Mouse (Mus musculus): ENCODE data around the gene Zyg11a. TPM values are rescaled to one million over a fixed set of nuclear protein-coding genes. Genes with fewer than 3 reads are reported as not detected.

Zyg11a gene
- not detected for polyA plus RNA-seq (2017; shearing (Covaris generic))

GRCm38 (mm10) chr4:108217332-108218179 lies at the start of gene Zyg11a:
Gene Zyg11a (minus strand): TSS chr4:108218048.

GRCm38 (mm10) chr4:108165152-108165895 lies 52.5 kb downstream of the Zyg11a start, which contains the start of gene Echdc2:
Gene Echdc2 (plus strand): TSS chr4:108165437.

DNA sequence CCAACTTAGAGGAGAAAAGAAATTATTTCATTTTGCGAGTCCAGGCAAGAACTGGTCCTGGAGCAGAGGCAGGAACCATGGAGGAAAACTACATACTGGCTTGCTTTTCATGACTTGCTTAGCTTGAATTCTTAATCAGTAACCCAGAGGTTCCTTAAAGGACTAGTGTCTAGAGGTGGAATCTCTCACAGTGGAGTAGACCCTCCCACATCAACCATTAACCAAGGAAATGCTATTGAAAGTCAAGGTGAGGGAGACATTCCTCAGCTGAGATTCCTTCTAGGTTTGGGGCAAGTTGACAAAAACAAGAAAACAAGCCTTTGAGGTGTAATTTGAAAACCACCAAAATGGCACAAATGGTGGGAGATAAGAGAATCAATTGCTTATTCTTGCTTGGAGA lies 73.0 kb downstream of the Zyg11a start, which contains the start of gene Scp2:
Gene Scp2 (minus strand): TSS at position 119 of the 400 bp plus-strand sequence.

Other genes starting within 250 kb of the Zyg11a start
- not detected for gene Slc1a7, start 249.7 kb downstream of the Zyg11a start, polyA plus RNA-seq (2017; shearing (Covaris generic))
- not detected for gene Podn, start 121.6 kb downstream of the Zyg11a start, polyA plus RNA-seq (2017; shearing (Covaris generic))
- 321 TPM for gene Scp2, start 73.0 kb downstream of the Zyg11a start, polyA plus RNA-seq (2017; shearing (Covaris generic))
- 4.4 TPM for gene Echdc2, start 52.6 kb downstream of the Zyg11a start, polyA plus RNA-seq (2017; shearing (Covaris generic))
- gene Zyg11b, start 83.0 kb upstream of the Zyg11a start, polyA plus RNA-seq (2017; shearing (Covaris generic)) = 26.4 TPM
- 27.7 TPM for gene Coa7, start 110.1 kb upstream of the Zyg11a start, polyA plus RNA-seq (2017; shearing (Covaris generic))
- gene Shisal2a, start 165.3 kb upstream of the Zyg11a start, polyA plus RNA-seq (2017; shearing (Covaris generic)) = not detected
- 6.2 TPM for gene Gpx7, start 188.9 kb upstream of the Zyg11a start, polyA plus RNA-seq (2017; shearing (Covaris generic))
- 48.9 TPM for gene Tut4, start 241.4 kb upstream of the Zyg11a start, polyA plus RNA-seq (2017; shearing (Covaris generic))

All from inflammation-experienced regulatory T-cells, adult 16 weeks (primary cell).